Mouse (Mus musculus) heart, embryonic 14.5 days (tissue): ENCODE measurements around the gene Poll. TPM values are rescaled to one million over a fixed set of nuclear protein-coding genes. Genes with fewer than 3 reads are reported as not detected.

ENCODE experiments used
- ATAC-seq: fragments of 200-750 bp; cut with Nextera tagmentation; 2 replicates; pipeline ENCODE4 v1.8.0; 2017; ENCODE audit warnings: low read depth, moderate TSS enrichment; ENCODE audit not compliant: insufficient number of reproducible peaks, insufficient read depth, low FRiP score
- H3K27ac ChIP-seq, 2 experiments: fragments of 200-500 bp in 1 of 2; fragments of 300-500 bp in 1 of 2; sonication (generic) in 1 of 2; replicated peaks in 1 of 2; 2 replicates each; pipeline ENCODE4 v1.5.1; 2012 to 2014; ENCODE audit warnings: low read depth in 2 of 2, low read length in 2 of 2, control low read depth in 1 of 2, mild to moderate bottlenecking in 1 of 2, mixed read lengths in 1 of 2; ENCODE audit not compliant: control insufficient read depth in 1 of 2, insufficient read depth in 1 of 2
- H3K27me3 ChIP-seq: fragments of 300-500 bp; sonication (generic); 2 replicates; pipeline ENCODE4 v1.6.1; 2014; ENCODE audit warnings: mild to moderate bottlenecking, low read length, control low read depth; ENCODE audit not compliant: control insufficient read depth, insufficient read depth
- H3K36me3 ChIP-seq: fragments of 300-500 bp; sonication (generic); 2 replicates; pipeline ENCODE4 v1.6.1; 2014; ENCODE audit warnings: mild to moderate bottlenecking, control low read depth, low read length, mixed read lengths; ENCODE audit not compliant: control insufficient read depth, insufficient read depth
- H3K4me1 ChIP-seq, 2 experiments: fragments of 200-500 bp in 1 of 2; fragments of 300-500 bp in 1 of 2; sonication (generic) in 1 of 2; 2 replicates each; pipeline ENCODE4 v1.6.1; 2012 to 2014; ENCODE audit warnings: low read length in 2 of 2, control low read depth in 1 of 2, mixed read lengths in 1 of 2; ENCODE audit not compliant: control insufficient read depth in 2 of 2, insufficient read depth in 2 of 2
- H3K4me2 ChIP-seq: fragments of 300-500 bp; sonication (generic); 2 replicates; pipeline ENCODE4 v1.6.1; 2014; ENCODE audit warnings: mild to moderate bottlenecking, low read length
- H3K4me3 ChIP-seq, 2 experiments: fragments of 200-500 bp in 1 of 2; fragments of 300-500 bp in 1 of 2; sonication (generic) in 1 of 2; 2 replicates each; pipeline ENCODE4 v1.5.1; 2012 to 2014; ENCODE audit warnings: low read length in 2 of 2, mild to moderate bottlenecking in 2 of 2, control low read depth in 1 of 2, low read depth in 1 of 2, moderate library complexity in 1 of 2; ENCODE audit not compliant: control insufficient read depth in 1 of 2, insufficient read depth in 1 of 2
- H3K9ac ChIP-seq: fragments of 300-500 bp; sonication (generic); 2 replicates; pipeline ENCODE4 v1.6.1; 2014; ENCODE audit warnings: mild to moderate bottlenecking, low read length
- H3K9me3 ChIP-seq: fragments of 300-500 bp; sonication (generic); 2 replicates; pipeline ENCODE4 v1.6.1; 2016; ENCODE audit warnings: low read length, control low read depth; ENCODE audit not compliant: control insufficient read depth
- WGBS: fragments of 180-500 bp; shearing (Covaris S2); extraction: QIAGEN DNeasy Blood & Tissue Kit; methylation state at CpG from one replicate; pipeline ENCODE4 v1.1.7; 2014; 5-methylcytosine and 5-hydroxymethylcytosine counted together
- polyA plus RNA-seq: library from polyadenylated mRNA; unstranded; fragments of >200 nt; fragmentation: Nextera tagmentation; extraction: Ambion mirVana; gene quantifications from 2 replicates; pipeline ENCODE4 v1.2.1, GENCODE M21; 2014

Gene Poll
- polyA plus RNA-seq, 1 experiment from 2014 or later = 13.0 TPM

DNA sequence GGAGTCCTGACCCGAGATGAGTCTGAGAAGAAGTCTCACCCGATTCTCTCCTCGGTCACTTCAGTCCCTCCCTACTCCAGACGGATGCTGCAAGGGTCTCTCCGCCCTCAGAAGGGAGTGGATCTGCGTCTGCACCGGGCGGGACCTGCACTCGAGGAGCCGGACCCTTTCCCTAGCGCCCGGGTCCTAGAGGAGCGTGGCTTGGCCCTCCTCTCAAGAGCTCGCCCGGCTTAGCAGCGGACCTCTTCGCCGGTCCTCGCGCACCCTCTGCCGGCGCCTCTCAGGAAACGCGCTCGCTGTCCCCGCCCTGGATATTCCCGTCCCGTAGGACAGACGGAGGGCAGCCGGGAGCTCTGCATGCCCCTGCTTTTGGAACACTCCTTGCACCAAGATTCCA is 15.4 kb downstream of the Poll start:
- H3K4me3 ChIP-seq = peak overlapping the region; percentile 40 to 44
- H3K4me2 ChIP-seq = peak overlapping the region; percentile 96
- no peaks in the 10 kb centered on the region for H3K9me3 ChIP-seq
- peak; percentile 66 for ATAC-seq
- peaks cover 3 to 5% of the 10 kb centered on the region in 2 experiments; a peak in 2 of 4 replicates for H3K4me1 ChIP-seq
- no peaks in the 10 kb centered on the region for H3K36me3 ChIP-seq
- peaks cover 49% of the 10 kb centered on the region for H3K27me3 ChIP-seq
- no peak overlapping the region for H3K27ac ChIP-seq
- H3K9ac ChIP-seq = peak overlapping the region; percentile 62
- WGBS = 1% methylated on average over 30 of the region's 30 CpGs

DNA sequence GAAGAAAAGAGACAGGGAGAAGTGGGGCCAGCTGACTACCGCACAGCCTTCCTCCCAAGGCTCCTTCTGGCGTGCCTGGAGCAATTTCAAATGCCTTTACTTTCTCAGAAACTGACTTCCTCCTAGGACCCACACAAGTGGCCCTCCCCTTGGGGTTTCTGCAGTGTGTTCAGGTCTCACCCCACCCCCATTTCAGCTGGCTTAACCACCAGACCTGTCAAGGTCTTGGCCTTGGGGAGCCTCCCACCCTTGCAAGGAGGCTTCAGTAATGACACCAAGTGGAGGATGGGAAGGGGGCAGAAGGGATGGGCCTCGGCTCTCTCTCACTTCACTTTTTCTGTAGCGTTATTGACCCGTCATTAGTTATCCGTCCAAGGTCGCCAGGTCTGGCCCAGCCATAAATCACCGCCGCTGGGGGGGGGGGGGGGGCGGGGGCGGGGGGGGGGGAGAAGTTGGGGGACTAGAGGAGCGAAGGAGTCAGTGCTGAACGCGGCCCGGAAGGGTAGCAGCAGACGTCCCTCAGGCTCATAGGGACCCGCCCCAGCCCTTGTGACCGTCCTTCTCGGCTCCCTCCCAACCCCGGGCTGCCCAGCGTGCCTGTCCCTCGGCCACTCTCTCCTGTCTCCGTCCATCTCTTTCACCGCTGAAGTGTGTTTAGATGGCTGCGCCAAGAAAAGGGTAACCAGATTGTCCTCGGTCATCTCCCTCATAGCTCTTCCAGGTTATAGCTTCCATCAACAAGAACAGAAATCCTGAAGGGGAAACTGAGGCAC is 16.0 kb downstream of the Poll start:
- WGBS = 2% methylated on average over 21 of the region's 26 CpGs
- Histone ChIP-seq H3K9ac (peak overlapping the region; percentile 62), H3K27me3 (peaks cover 52% of the 10 kb centered on the region), H3K27ac (no peak overlapping the region), H3K4me3 (peak overlapping the region; percentile 40 to 44), H3K36me3 (no peaks in the 10 kb centered on the region), H3K4me2 (peak overlapping the region; percentile 96), H3K4me1 (peaks cover 3 to 5% of the 10 kb centered on the region in 2 experiments; a peak in 2 of 4 replicates), H3K9me3 (no peaks in the 10 kb centered on the region)
- ATAC-seq = no peak

DNA sequence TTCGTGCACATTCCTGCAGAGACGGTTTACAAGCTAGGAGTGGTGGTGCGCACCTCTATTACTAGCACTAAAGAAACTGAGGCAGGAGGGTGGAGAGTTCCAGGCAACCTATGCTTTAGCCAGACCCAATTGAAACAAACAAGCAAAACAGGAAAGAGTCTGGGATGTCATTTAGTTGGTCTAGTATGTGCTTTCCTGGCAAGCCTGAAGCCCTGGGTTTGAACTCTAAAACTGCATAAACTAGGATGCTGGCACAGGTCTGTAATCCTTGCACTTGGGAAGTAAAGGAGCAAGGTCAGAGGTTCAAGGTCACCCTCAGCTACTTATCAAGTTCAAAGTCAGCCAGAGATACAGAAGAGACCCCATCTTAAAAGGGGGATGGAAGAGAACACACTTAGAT is 18.3 kb downstream of the Poll start:
- Histone ChIP-seq H3K4me3 (peak overlapping the region; percentile 39 to 42), H3K36me3 (no peaks in the 10 kb centered on the region), H3K4me1 (peaks cover 3 to 5% of the 10 kb centered on the region in 2 experiments; a peak in 2 of 4 replicates), H3K4me2 (peak overlapping the region; percentile 80), H3K27me3 (peaks cover 57% of the 10 kb centered on the region), H3K9me3 (no peaks in the 10 kb centered on the region), H3K9ac (peak overlapping the region; percentile 60), H3K27ac (no peak overlapping the region)
- 19% methylated on average over 3 of the region's 3 CpGs for WGBS
- no peak for ATAC-seq

DNA sequence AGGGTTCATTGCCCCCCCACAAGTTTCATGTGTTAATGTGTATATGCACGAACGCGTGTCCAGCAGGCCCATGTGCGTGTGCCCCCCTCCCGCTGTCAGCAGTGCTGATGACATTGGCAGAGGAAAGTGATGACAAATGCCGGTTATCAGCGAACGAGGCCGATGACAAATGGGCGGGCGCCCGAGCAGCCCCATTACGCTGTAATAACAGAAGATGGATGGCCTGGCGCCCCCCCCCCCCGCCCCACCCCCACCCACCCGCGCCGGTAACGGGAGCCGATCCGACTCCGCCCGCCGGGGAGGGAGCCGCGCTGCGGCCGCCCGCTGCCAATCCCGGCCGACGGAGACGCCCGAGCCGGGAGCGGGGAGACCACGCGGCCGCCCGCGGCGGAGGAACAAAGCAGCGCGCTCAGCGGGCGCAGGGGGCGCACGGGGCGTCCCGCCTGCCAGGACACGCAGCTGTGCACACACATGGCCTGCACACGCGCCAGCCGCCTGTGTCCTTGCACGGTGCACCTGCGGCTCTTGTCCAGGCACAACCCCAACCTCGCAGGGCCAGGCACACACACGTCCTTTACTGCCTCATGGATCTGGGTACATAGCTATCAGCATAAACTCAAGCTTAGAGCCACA is 18.8 kb downstream of the Poll start:
- H3K27me3 ChIP-seq = peaks cover 56% of the 10 kb centered on the region
- ATAC-seq = no peak

DNA sequence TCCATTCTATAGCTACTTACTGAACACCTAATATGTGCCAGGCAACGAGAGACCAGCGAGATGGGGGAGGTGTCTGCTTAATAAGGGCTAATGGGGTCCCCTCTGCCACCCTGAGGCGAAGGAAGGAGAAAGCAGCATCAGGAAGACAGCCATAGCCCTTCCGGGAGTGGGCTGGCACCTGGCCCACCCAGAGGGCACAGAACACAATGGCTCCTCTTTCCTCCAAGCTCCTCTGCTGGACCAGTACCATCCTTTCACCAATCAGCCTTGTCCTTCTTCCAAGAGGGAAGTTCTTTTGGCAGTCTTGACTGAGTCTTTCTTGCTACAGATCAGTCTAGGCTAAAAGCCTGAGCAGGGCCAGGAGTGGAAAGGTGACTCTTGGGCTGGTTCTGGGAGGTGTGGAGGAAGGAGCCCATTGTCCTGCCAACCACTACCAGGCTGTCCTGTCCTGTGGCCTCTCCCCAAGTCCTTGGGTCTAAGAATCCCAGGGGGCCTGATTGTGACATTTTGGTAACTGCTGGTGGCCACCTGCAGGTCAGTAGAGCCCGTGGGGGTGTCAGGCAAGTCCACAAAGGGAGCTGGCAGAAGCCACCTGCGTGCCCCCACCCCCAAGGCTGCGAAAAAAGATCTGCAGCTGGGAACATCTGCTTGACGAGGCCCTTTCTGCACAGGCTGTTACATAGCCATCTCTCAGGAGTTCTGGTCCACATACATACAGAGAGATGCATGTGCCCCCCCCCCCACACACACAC is 19.5 kb downstream of the Poll start:
- Histone ChIP-seq H3K9me3 (no peaks in the 10 kb centered on the region), H3K9ac (no peak overlapping the region), H3K27ac (no peak overlapping the region), H3K4me3 (peak overlapping the region; percentile 18 to 42), H3K4me1 (peaks cover 3 to 5% of the 10 kb centered on the region in 2 experiments; a peak in 2 of 4 replicates), H3K4me2 (peak overlapping the region; percentile 80), H3K27me3 (peaks cover 49% of the 10 kb centered on the region), H3K36me3 (no peaks in the 10 kb centered on the region)
- 37% methylated on average over 8 of the region's 8 CpGs for WGBS
- ATAC-seq = no peak

More for the DNA sequence above, 18.8 kb downstream of the Poll start:
- no peak overlapping the region for H3K27ac ChIP-seq
- H3K9ac ChIP-seq = peak overlapping the region; percentile 60
- H3K4me1 ChIP-seq = peaks cover 3 to 5% of the 10 kb centered on the region in 2 experiments; a peak in 2 of 4 replicates
- WGBS = under 1% methylated on average over 40 of the region's 58 CpGs
- H3K4me2 ChIP-seq = peak overlapping the region; percentile 80
- no peaks in the 10 kb centered on the region for H3K9me3 ChIP-seq
- peak overlapping the region; percentile 39 to 42 for H3K4me3 ChIP-seq
- H3K36me3 ChIP-seq = no peaks in the 10 kb centered on the region

DNA sequence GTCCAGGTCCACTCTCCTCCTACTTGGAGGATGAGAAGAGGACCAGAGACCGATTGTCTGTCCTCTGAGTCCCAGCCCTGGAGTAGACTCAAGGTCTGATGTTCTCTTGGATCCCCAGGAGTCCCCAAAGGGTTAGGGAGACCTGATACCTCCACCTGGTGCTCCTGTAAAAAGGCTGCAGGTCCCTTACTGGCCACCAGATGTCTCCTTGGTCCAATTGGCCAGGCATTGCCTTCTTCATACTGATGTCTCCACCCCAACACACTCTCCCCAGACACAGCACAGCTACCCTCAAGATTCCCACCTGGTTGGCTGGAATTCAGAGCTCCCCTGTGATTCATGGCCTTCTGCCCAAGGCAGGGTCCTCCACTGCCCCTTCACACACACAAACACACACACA is 22.8 kb downstream of the Poll start:
- H3K27ac ChIP-seq = no peak overlapping the region
- WGBS = 42% methylated on average over 1 of the region's 1 CpGs
- H3K4me2 ChIP-seq = no peak overlapping the region
- ATAC-seq = no peak
- no peaks in the 10 kb centered on the region for H3K36me3 ChIP-seq
- H3K4me1 ChIP-seq = peaks cover 0 to 10% of the 10 kb centered on the region in 2 experiments; a peak in 2 of 4 replicates
- no peak overlapping the region for H3K9ac ChIP-seq
- no peak overlapping the region for H3K4me3 ChIP-seq
- no peaks in the 10 kb centered on the region for H3K9me3 ChIP-seq
- peaks cover 29% of the 10 kb centered on the region for H3K27me3 ChIP-seq

GRCm38 (mm10) chr19:45535929-45536328 is 24.4 kb downstream of the Poll start:
- ATAC-seq = no peak
- peaks cover 18% of the 10 kb centered on the region; the same call in 1 of the 2 replicates for H3K27me3 ChIP-seq

More at GRCm38 (mm10) chr19:45535929-45536328, 24.4 kb downstream of the Poll start:
- no peak overlapping the region for H3K9ac ChIP-seq
- 40% methylated on average over 6 of the region's 6 CpGs for WGBS
- H3K4me1 ChIP-seq = peaks cover 6 to 18% of the 10 kb centered on the region in 2 experiments
- H3K4me2 ChIP-seq = no peak overlapping the region
- H3K4me3 ChIP-seq = no peak overlapping the region
- no peak overlapping the region for H3K27ac ChIP-seq
- H3K36me3 ChIP-seq = no peaks in the 10 kb centered on the region
- no peaks in the 10 kb centered on the region for H3K9me3 ChIP-seq
